Mouse (Mus musculus): ENCODE results near the gene Ncoa4. TPM values are rescaled to one million over a fixed set of nuclear protein-coding genes. Genes with fewer than 3 reads are reported as not detected.

Gene Ncoa4
- polyA plus RNA-seq, 1 experiment: 84.1 TPM

DNA sequence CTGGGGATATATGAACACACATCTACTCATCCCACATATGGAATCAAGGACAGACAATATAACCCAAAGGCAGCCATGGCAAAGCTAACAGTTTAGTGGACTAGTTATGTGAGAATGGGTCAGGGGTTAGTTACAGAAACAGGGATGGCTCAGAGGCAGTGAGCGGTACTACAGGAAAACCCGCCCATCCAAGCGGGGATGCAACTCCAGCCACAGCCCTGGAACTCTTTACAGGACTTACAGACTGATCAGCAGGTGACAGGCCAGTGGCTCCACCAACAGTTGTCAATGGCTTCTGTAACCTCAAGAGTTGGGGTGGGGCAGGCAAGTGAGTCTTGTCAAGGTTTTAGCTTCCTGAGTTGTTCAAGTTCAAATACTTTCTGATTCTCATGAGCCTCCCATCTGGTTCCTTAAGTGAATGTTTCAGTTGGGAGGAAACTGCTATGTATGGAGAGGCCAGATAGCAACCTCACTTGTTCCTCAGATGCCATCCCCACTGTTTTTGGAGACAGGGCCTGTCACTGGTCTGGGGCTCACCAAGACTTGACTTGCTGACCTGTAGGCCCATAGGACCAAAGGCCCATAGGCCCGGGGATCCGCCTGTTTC, 19.2 kb upstream of the Ncoa4 start:
- Histone ChIP-seq H3K27ac (ENCODE audit: insufficient read depth, low read length) (no peak overlapping the region), H3K4me1 (ENCODE audit: control insufficient read depth, insufficient read depth, low read length) (no peaks in the 10 kb centered on the region)
- TF ChIP-seq CTCF (IDR thresholded peaks at IDR 0.05; ENCODE audit: borderline replicate concordance, insufficient read depth, low read length) (no peak), POLR2A (IDR thresholded peaks at IDR 0.05; ENCODE audit: low read depth, low read length) (no peak)

DNA sequence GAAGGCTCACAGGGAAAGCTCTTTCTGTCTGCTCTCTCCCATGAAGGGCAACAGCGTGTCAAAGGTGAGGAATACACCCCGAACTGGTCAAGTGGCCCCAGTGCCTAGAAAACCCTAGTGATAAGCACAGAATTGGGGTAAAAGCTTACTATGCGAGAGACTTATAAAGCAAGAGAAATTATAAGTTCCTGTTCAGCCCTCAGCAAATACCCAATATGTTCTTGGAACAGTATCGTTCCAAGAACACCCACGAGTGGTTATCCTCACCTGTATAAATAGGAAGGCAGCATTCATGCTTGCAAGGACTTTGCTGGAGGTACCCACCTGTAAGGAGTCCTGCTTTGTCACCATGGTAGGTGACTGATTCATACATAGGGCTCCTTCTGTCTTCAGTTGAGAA, 17.9 kb upstream of the Ncoa4 start, which contains the start of gene Msmb:
Gene Msmb, plus strand, starts transcription at position 301 of the 400 bp plus-strand sequence.
- no peak for TF ChIP-seq POLR2A (IDR thresholded peaks at IDR 0.05; ENCODE audit: low read depth, low read length)
- TF ChIP-seq CTCF (IDR thresholded peaks at IDR 0.05; ENCODE audit: borderline replicate concordance, insufficient read depth, low read length): no peak
- no peak within 1 kb of the TSS for H3K4me3 ChIP-seq (ENCODE audit: insufficient read depth, low read length)
- H3K4me1 ChIP-seq (ENCODE audit: control insufficient read depth, insufficient read depth, low read length): no peaks in the 10 kb centered on the region
- no peak within 1 kb of the TSS for H3K27ac ChIP-seq (ENCODE audit: insufficient read depth, low read length)

More for the DNA sequence above, 19.2 kb upstream of the Ncoa4 start:
- H3K4me3 ChIP-seq (ENCODE audit: insufficient read depth, low read length): no peak overlapping the region

DNA sequence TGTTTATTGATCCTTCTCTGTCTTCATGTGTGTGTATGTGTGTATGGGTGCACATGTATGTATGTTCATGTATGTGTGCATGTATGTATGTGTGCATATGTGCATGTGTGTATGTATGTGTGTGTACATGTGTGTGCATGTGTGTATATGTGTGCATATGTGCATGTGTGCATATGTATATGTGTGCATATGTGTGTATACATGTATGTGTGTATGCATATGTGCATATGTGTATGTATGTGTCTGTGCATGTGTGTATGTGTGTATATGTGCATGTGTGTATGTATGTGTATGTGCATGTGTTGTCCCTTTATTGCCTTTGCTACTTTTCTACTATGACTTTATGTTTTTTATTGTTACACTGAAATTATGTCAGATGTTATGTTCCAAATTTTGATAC, 14.9 kb upstream of the Ncoa4 start:
- no peak for TF ChIP-seq POLR2A (IDR thresholded peaks at IDR 0.05; ENCODE audit: low read depth, low read length)
- TF ChIP-seq CTCF (IDR thresholded peaks at IDR 0.05; ENCODE audit: borderline replicate concordance, insufficient read depth, low read length): no peak
- Histone ChIP-seq H3K4me3 (ENCODE audit: insufficient read depth, low read length) (no peak overlapping the region), H3K27ac (ENCODE audit: insufficient read depth, low read length) (no peak overlapping the region)

DNA sequence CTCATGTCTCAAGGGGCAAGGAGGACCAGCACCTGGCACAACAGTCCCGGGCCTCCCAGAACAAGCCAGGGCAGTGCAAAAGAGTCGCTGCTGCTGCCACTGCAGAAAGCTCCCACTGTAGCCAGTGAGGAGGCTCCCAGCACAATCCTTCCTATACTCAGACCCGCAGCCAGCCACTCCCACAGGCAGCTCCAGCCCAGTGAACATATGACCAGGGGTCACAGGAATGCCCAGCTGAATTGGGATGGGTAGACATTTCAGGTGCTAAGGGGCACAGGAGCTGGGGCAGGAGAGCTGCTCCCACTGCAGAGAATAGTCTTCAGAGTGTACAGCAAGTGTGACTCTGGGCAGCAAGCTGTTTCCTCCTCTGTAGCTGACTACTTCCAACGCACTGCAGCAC, 14.3 kb upstream of the Ncoa4 start:
- H3K4me3 ChIP-seq (ENCODE audit: insufficient read depth, low read length): no peak overlapping the region
- no peaks in the 10 kb centered on the region for H3K4me1 ChIP-seq (ENCODE audit: control insufficient read depth, insufficient read depth, low read length)
- no peak for TF ChIP-seq POLR2A (IDR thresholded peaks at IDR 0.05; ENCODE audit: low read depth, low read length)
- no peak for TF ChIP-seq CTCF (IDR thresholded peaks at IDR 0.05; ENCODE audit: borderline replicate concordance, insufficient read depth, low read length)
- no peak overlapping the region for H3K27ac ChIP-seq (ENCODE audit: insufficient read depth, low read length)

More for the DNA sequence above, 14.9 kb upstream of the Ncoa4 start:
- H3K4me1 ChIP-seq (ENCODE audit: control insufficient read depth, insufficient read depth, low read length): no peaks in the 10 kb centered on the region

DNA sequence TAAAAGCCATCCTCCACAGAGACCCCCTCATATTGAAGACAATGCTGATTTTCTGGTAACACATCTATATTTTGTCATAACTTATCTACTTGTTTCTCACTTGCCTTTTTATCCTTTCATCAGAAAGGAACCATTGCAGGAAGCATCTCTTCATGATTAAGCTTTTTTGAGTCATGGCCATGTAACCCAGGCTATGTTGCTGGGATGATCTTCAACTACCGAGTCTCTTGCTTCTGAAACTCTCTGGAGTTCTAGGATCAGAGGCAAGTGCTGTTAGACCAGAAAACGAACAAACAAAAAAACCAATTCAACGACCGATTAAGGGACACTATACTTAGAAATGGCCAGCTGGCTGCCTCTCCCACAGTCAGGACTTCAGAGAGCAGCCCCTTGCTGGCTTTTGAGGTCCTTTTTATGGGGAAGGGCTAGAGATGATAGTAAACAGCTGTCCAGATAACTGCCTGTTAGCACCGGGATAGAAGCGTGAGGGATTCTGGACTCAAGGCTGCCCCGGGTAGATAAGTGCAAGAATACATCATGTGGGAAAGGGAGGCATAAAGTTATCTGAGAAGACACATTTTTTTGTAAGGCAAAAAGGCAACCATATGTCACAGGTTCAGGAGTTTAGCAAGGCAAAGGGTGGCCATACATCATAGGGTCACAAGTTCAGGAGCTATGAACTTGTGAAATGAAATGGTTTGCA, 13.7 kb upstream of the Ncoa4 start:
- Histone ChIP-seq H3K4me1 (ENCODE audit: control insufficient read depth, insufficient read depth, low read length) (no peaks in the 10 kb centered on the region), H3K4me3 (ENCODE audit: insufficient read depth, low read length) (no peak overlapping the region), H3K27ac (ENCODE audit: insufficient read depth, low read length) (no peak overlapping the region)
- TF ChIP-seq CTCF (IDR thresholded peaks at IDR 0.05; ENCODE audit: borderline replicate concordance, insufficient read depth, low read length) (no peak), POLR2A (IDR thresholded peaks at IDR 0.05; ENCODE audit: low read depth, low read length) (no peak)

DNA sequence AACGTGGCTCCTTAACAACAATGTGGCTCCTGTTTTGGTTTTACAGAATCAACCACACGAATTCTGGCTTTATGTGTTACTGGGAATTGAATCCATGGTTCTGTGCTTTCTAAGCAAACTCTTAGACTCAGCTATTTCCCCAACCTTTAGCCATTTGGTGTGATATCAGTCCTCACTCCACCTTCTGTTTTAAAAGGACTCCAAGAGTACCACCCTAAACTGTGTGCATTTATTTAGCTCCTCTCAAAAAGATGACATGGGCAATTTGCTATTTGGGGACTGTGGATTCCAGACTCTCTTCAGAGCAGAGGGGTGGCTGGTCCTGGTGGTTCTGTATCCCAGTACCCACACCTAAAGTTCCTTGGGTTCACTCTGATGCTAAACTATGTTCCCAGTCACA, 13.1 kb upstream of the Ncoa4 start:
- no peak overlapping the region for H3K27ac ChIP-seq (ENCODE audit: insufficient read depth, low read length)
- no peaks in the 10 kb centered on the region for H3K4me1 ChIP-seq (ENCODE audit: control insufficient read depth, insufficient read depth, low read length)
- no peak overlapping the region for H3K4me3 ChIP-seq (ENCODE audit: insufficient read depth, low read length)
- TF ChIP-seq POLR2A (IDR thresholded peaks at IDR 0.05; ENCODE audit: low read depth, low read length) (no peak), CTCF (IDR thresholded peaks at IDR 0.05; ENCODE audit: borderline replicate concordance, insufficient read depth, low read length) (no peak)

DNA sequence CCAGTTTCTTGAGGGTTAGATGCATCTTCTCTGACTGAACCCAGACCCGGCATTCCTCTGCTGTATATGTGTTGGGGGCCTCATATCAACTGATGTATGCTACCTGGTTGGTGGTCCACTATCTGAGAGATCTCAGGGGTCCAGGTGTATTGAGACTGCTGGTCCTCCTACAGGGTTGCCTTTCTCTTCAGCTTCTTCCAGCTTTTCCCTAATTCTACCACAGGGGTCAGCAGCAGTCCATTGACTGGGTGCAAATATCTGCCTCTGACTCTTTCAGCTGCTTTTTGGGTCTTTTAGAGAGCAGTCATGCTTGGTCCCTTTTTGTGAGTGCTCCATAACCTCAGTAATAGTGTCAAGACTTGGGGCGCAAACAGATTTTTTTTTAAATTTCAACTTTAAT, 8.8 kb upstream of the Ncoa4 start:
- H3K27ac ChIP-seq (ENCODE audit: insufficient read depth, low read length): no peak overlapping the region
- TF ChIP-seq POLR2A (IDR thresholded peaks at IDR 0.05; ENCODE audit: low read depth, low read length) (no peak), CTCF (IDR thresholded peaks at IDR 0.05; ENCODE audit: borderline replicate concordance, insufficient read depth, low read length) (no peak)
- no peak overlapping the region for H3K4me3 ChIP-seq (ENCODE audit: insufficient read depth, low read length)
- H3K4me1 ChIP-seq (ENCODE audit: control insufficient read depth, insufficient read depth, low read length): no peaks in the 10 kb centered on the region

DNA sequence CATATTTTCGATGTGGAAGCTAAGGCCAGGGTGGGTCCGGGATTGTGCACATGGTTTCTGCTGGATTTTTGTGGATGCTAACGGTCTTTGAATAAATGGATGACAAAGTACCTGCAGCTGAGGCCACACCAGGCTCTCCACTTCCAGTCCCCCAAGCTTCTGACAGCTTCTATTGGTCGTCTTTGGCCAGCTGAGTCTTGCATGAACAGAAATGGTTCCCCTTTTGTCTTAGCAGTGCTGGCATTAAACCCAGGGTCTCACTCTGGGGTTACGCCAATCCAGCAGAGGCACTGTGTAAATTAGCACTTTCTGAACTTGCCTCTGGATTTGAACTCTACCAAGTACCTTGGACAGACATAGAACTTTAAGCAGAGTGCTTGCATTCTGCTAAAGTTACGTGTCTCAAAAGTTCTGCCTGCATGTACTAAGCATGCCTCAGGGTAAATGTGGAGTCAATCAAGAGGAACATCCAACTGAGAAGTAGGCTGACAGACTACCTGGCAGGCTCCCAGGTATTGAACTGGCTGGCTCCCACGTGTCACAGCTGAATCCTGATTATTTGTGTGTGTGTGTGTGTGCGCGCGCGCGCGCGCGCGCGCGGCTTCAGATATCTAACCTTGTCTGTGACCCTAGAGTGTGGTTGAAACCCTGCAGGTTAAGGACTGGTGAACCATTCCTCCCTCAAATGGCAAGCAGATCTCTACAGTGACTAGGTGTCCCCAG, 7.3 kb upstream of the Ncoa4 start:
- Histone ChIP-seq H3K4me1 (ENCODE audit: control insufficient read depth, insufficient read depth, low read length) (no peaks in the 10 kb centered on the region), H3K4me3 (ENCODE audit: insufficient read depth, low read length) (no peak overlapping the region), H3K27ac (ENCODE audit: insufficient read depth, low read length) (no peak overlapping the region)
- TF ChIP-seq POLR2A (IDR thresholded peaks at IDR 0.05; ENCODE audit: low read depth, low read length) (no peak), CTCF (IDR thresholded peaks at IDR 0.05; ENCODE audit: borderline replicate concordance, insufficient read depth, low read length) (no peak)

DNA sequence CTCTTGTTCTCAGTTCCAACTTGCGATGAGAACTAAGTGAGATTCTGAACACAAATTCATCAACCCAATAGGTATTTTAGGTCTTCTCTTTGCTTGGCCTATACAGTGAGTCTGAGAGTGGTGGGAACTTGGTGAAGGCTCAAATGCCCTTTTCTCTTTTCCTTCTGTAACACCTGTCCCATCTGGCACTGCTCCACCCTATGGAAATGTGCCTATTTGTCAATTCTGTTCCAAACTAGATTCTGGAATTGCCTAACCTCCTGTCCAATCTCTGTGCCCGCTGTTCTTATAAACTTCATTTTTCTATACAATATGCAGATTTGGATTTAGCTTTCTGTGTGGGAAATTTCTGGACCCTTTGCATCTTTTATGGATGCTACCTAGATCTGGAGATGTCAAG, 6.5 kb upstream of the Ncoa4 start:
- no peak overlapping the region for H3K27ac ChIP-seq (ENCODE audit: insufficient read depth, low read length)
- H3K4me3 ChIP-seq (ENCODE audit: insufficient read depth, low read length): no peak overlapping the region
- H3K4me1 ChIP-seq (ENCODE audit: control insufficient read depth, insufficient read depth, low read length): no peaks in the 10 kb centered on the region
- TF ChIP-seq CTCF (IDR thresholded peaks at IDR 0.05; ENCODE audit: borderline replicate concordance, insufficient read depth, low read length) (no peak), POLR2A (IDR thresholded peaks at IDR 0.05; ENCODE audit: low read depth, low read length) (no peak)

DNA sequence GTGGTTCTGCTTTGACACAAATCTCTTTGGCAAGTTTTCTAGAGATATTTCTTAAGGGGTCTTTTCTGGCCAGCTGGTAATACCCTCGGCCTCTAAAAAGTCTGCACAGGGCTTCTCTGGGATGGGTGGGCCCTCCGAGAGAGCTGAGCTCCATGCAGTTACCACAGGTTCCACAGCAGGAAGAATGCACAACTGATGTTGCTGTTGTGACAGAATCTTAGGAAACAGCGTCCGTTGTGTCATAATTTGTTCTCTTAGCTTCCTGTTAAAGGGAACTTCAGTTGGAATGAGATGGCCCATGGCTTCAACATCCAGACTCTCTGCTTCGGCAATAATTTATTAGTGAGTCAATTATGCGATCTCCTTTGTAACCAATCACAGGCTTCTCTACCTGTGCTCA, 4.9 kb upstream of the Ncoa4 start:
- TF ChIP-seq POLR2A (IDR thresholded peaks at IDR 0.05; ENCODE audit: low read depth, low read length) (no peak), CTCF (IDR thresholded peaks at IDR 0.05; ENCODE audit: borderline replicate concordance, insufficient read depth, low read length) (no peak)
- Histone ChIP-seq H3K27ac (ENCODE audit: insufficient read depth, low read length) (no peak overlapping the region), H3K4me1 (ENCODE audit: control insufficient read depth, insufficient read depth, low read length) (no peaks in the 10 kb centered on the region; the same call in 1 of the 2 replicates), H3K4me3 (ENCODE audit: insufficient read depth, low read length) (no peak overlapping the region)

Data from embryonic fibroblast, embryonic 13.5 days (primary cell).